Mouse (Mus musculus) testis, adult 2 months (tissue): ENCODE results near the gene Cyp3a13.
"Not testable (repeated sequence)": the region's sequence is repeated elsewhere in the genome, so short reads cannot be mapped to it uniquely, and the experiment has no call there.

Experiments
- CTCF ChIP-seq: fragments of 200-500 bp; IDR thresholded peaks from 2 replicates; pipeline ENCODE4 v1.5.1; 2012; ENCODE audit warnings: low read depth, mild to moderate bottlenecking, inconsistent platforms, low read length, moderate library complexity; ENCODE audit not compliant: control insufficient read depth, insufficient read depth, insufficient replicate concordance
- POLR2A ChIP-seq: fragments of 200-500 bp; IDR thresholded peaks from 2 replicates; pipeline ENCODE4 v1.6.1; 2012; ENCODE audit warnings: low read depth, mild to moderate bottlenecking, inconsistent platforms, low read length, moderate library complexity; ENCODE audit not compliant: control insufficient read depth

- not testable (repeated sequence) for TF ChIP-seq CTCF, POLR2A
Observed at GRCm38 (mm10) chr5:137857960-137858710, 63.3 kb downstream of the Cyp3a13 start, which contains the start of gene Pilrb1.
